Mouse (Mus musculus): ENCODE results near the gene Olfr901. TPM values are rescaled to one million over a fixed set of nuclear protein-coding genes. Genes with fewer than 3 reads are reported as not detected.

Gene Olfr901
- polyA plus RNA-seq, 1 experiment: not detected

GRCm38 (mm10) chr9:38447352-38447751 lies 18.1 kb downstream of the Olfr901 start, which contains the start of gene Olfr902:
Olfr902 (plus strand) TSS chr9:38447652.
- Histone ChIP-seq H3K4me1 (ENCODE audit: control insufficient read depth, insufficient read depth, low read length) (no peaks in the 10 kb centered on the region), H3K4me3 (ENCODE audit: low read depth, low read length) (no peak within 1 kb of the TSS), H3K9me3 (replicated peaks; ENCODE audit: control insufficient read depth, insufficient read depth, low read length, poor library complexity, severe bottlenecking) (no peaks in the 10 kb centered on the region), H3K27me3 (ENCODE audit: control insufficient read depth, insufficient read depth, low read length, poor library complexity, severe bottlenecking) (no peaks in the 10 kb centered on the region), H3K36me3 (ENCODE audit: control insufficient read depth, insufficient read depth, low read length, poor library complexity, severe bottlenecking) (no peaks in the 10 kb centered on the region), H3K9ac (ENCODE audit: low read depth, poor library complexity, severe bottlenecking) (no peak within 1 kb of the TSS), H3K27ac (ENCODE audit: insufficient read depth, low read length) (no peak within 1 kb of the TSS)
- TF ChIP-seq EP300 (IDR thresholded peaks at IDR 0.05; ENCODE audit: insufficient read depth, low read depth, low read length) (no peak), CTCF (IDR thresholded peaks at IDR 0.05; ENCODE audit: low read depth, low read length) (no peak), POLR2A (IDR thresholded peaks at IDR 0.05; ENCODE audit: insufficient read depth, low read length) (no peak)

- TF ChIP-seq POLR2A (IDR thresholded peaks at IDR 0.05; ENCODE audit: insufficient read depth, low read length) (no peak), CTCF (IDR thresholded peaks at IDR 0.05; ENCODE audit: low read depth, low read length) (no peak), EP300 (IDR thresholded peaks at IDR 0.05; ENCODE audit: insufficient read depth, low read depth, low read length) (no peak)
- Histone ChIP-seq H3K27ac (ENCODE audit: insufficient read depth, low read length) (no peak within 1 kb of the TSS), H3K4me3 (ENCODE audit: low read depth, low read length) (no peak within 1 kb of the TSS), H3K9me3 (replicated peaks; ENCODE audit: control insufficient read depth, insufficient read depth, low read length, poor library complexity, severe bottlenecking) (no peaks in the 10 kb centered on the region), H3K9ac (ENCODE audit: low read depth, poor library complexity, severe bottlenecking) (no peak within 1 kb of the TSS), H3K36me3 (ENCODE audit: control insufficient read depth, insufficient read depth, low read length, poor library complexity, severe bottlenecking) (no peaks in the 10 kb centered on the region), H3K4me1 (ENCODE audit: control insufficient read depth, insufficient read depth, low read length) (no peaks in the 10 kb centered on the region), H3K27me3 (ENCODE audit: control insufficient read depth, insufficient read depth, low read length, poor library complexity, severe bottlenecking) (no peaks in the 10 kb centered on the region)
These were observed 33.6 kb downstream of the Olfr901 start, which contains the start of gene Olfr904 for GRCm38 (mm10) chr9:38462844-38463243. Olfr904 (plus strand) TSS chr9:38463144.

- no peak within 1 kb of the TSS for H3K9ac ChIP-seq (ENCODE audit: low read depth, poor library complexity, severe bottlenecking)
- H3K9me3 ChIP-seq (replicated peaks; ENCODE audit: control insufficient read depth, insufficient read depth, low read length, poor library complexity, severe bottlenecking): no peaks in the 10 kb centered on the region
- H3K27ac ChIP-seq (ENCODE audit: insufficient read depth, low read length): no peak within 1 kb of the TSS
- no peak within 1 kb of the TSS for H3K4me3 ChIP-seq (ENCODE audit: low read depth, low read length)
- no peaks in the 10 kb centered on the region for H3K36me3 ChIP-seq (ENCODE audit: control insufficient read depth, insufficient read depth, low read length, poor library complexity, severe bottlenecking)
- no peaks in the 10 kb centered on the region for H3K4me1 ChIP-seq (ENCODE audit: control insufficient read depth, insufficient read depth, low read length)
- no peaks in the 10 kb centered on the region for H3K27me3 ChIP-seq (ENCODE audit: control insufficient read depth, insufficient read depth, low read length, poor library complexity, severe bottlenecking)
- TF ChIP-seq EP300 (IDR thresholded peaks at IDR 0.05; ENCODE audit: insufficient read depth, low read depth, low read length) (no peak), POLR2A (IDR thresholded peaks at IDR 0.05; ENCODE audit: insufficient read depth, low read length) (no peak), CTCF (IDR thresholded peaks at IDR 0.05; ENCODE audit: low read depth, low read length) (no peak)
These were observed 41.6 kb downstream of the Olfr901 start, which contains the start of gene Olfr905 for GRCm38 (mm10) chr9:38470807-38471206. Olfr905 (plus strand) TSS chr9:38471107.

Other genes starting within 250 kb of the Olfr901 start
- not detected in 2 replicates for gene Olfr891, start 248.6 kb upstream of the Olfr901 start, polyA plus RNA-seq (2011; ENCODE audit: insufficient read depth, insufficient read length, low read depth, missing spikeins)
- not detected in 2 replicates for gene Olfr893, start 221.1 kb upstream of the Olfr901 start, polyA plus RNA-seq (2011; ENCODE audit: insufficient read depth, insufficient read length, low read depth, missing spikeins)
- not detected in 2 replicates for gene Olfr894, start 211.4 kb upstream of the Olfr901 start, polyA plus RNA-seq (2011; ENCODE audit: insufficient read depth, insufficient read length, low read depth, missing spikeins)
- not detected in 2 replicates for gene Olfr143, start 176.7 kb upstream of the Olfr901 start, polyA plus RNA-seq (2011; ENCODE audit: insufficient read depth, insufficient read length, low read depth, missing spikeins)
- not detected in 2 replicates for gene Olfr895, start 161.6 kb upstream of the Olfr901 start, polyA plus RNA-seq (2011; ENCODE audit: insufficient read depth, insufficient read length, low read depth, missing spikeins)
- gene Olfr896-ps1, start 138.3 kb upstream of the Olfr901 start, polyA plus RNA-seq (2011; ENCODE audit: insufficient read depth, insufficient read length, low read depth, missing spikeins): not detected in 2 replicates
- gene Olfr25, start 100.4 kb upstream of the Olfr901 start, polyA plus RNA-seq (2011; ENCODE audit: insufficient read depth, insufficient read length, low read depth, missing spikeins): not detected in 2 replicates
- 0.15 TPM in 1 of 2 replicates, not detected in the other for gene Olfr898, start 81.0 kb upstream of the Olfr901 start, polyA plus RNA-seq (2011; ENCODE audit: insufficient read depth, insufficient read length, low read depth, missing spikeins)
- gene Olfr250, start 62.6 kb upstream of the Olfr901 start, polyA plus RNA-seq (2011; ENCODE audit: insufficient read depth, insufficient read length, low read depth, missing spikeins): not detected in 2 replicates
- gene Olfr251, start 52.4 kb upstream of the Olfr901 start, polyA plus RNA-seq (2011; ENCODE audit: insufficient read depth, insufficient read length, low read depth, missing spikeins): not detected in 2 replicates
- gene Olfr147, start 27.8 kb upstream of the Olfr901 start, polyA plus RNA-seq (2011; ENCODE audit: insufficient read depth, insufficient read length, low read depth, missing spikeins): not detected in 2 replicates
- not detected in 2 replicates for gene Olfr902, start 18.2 kb downstream of the Olfr901 start, polyA plus RNA-seq (2011; ENCODE audit: insufficient read depth, insufficient read length, low read depth, missing spikeins)
- gene Olfr904, start 33.7 kb downstream of the Olfr901 start, polyA plus RNA-seq (2011; ENCODE audit: insufficient read depth, insufficient read length, low read depth, missing spikeins): not detected in 2 replicates
- 0.41 and 0.49 TPM in 2 replicates for gene Olfr905, start 41.7 kb downstream of the Olfr901 start, polyA plus RNA-seq (2011; ENCODE audit: insufficient read depth, insufficient read length, low read depth, missing spikeins)
- not detected in 2 replicates for gene Olfr906, start 57.6 kb downstream of the Olfr901 start, polyA plus RNA-seq (2011; ENCODE audit: insufficient read depth, insufficient read length, low read depth, missing spikeins)
- not detected in 2 replicates for gene Olfr907, start 66.3 kb downstream of the Olfr901 start, polyA plus RNA-seq (2011; ENCODE audit: insufficient read depth, insufficient read length, low read depth, missing spikeins)
- gene Olfr911-ps1, start 92.1 kb downstream of the Olfr901 start, polyA plus RNA-seq (2011; ENCODE audit: insufficient read depth, insufficient read length, low read depth, missing spikeins): not detected in 2 replicates
- gene Olfr910, start 108.4 kb downstream of the Olfr901 start, polyA plus RNA-seq (2011; ENCODE audit: insufficient read depth, insufficient read length, low read depth, missing spikeins): not detected in 2 replicates
- 0.13 and 0.21 TPM in 2 replicates for gene Olfr912, start 150.7 kb downstream of the Olfr901 start, polyA plus RNA-seq (2011; ENCODE audit: insufficient read depth, insufficient read length, low read depth, missing spikeins)
- gene Olfr913, start 163.3 kb downstream of the Olfr901 start, polyA plus RNA-seq (2011; ENCODE audit: insufficient read depth, insufficient read length, low read depth, missing spikeins): not detected in 2 replicates
- not detected in 2 replicates for gene Olfr914, start 175.6 kb downstream of the Olfr901 start, polyA plus RNA-seq (2011; ENCODE audit: insufficient read depth, insufficient read length, low read depth, missing spikeins)
- gene Olfr916, start 230.4 kb downstream of the Olfr901 start, polyA plus RNA-seq (2011; ENCODE audit: insufficient read depth, insufficient read length, low read depth, missing spikeins): not detected in 2 replicates
- gene Olfr917, start 236.4 kb downstream of the Olfr901 start, polyA plus RNA-seq (2011; ENCODE audit: insufficient read depth, insufficient read length, low read depth, missing spikeins): not detected in 2 replicates
- not detected in 2 replicates for gene Olfr918, start 245.1 kb downstream of the Olfr901 start, polyA plus RNA-seq (2011; ENCODE audit: insufficient read depth, insufficient read length, low read depth, missing spikeins)